Mouse (Mus musculus): Measurements from ENCODE around the gene Cend1. TPM values are rescaled to one million over a fixed set of nuclear protein-coding genes. Genes with fewer than 3 reads are reported as not detected.

The Cend1 gene
- polyA plus RNA-seq, 1 experiment from 2014 or later: 21.3 TPM

- Histone ChIP-seq H3K9me3 (replicated peaks; ENCODE audit: control insufficient read depth, low read length) (no peaks in the 10 kb centered on the region), H3K4me1 (ENCODE audit: control insufficient read depth, insufficient read depth, low read length) (peaks cover 17% of the 10 kb centered on the region), H3K4me3 (ENCODE audit: low read depth, low read length) (peak within 1 kb of the TSS; percentile 57), H3K27ac (ENCODE audit: low read depth, low read length) (peak within 1 kb of the TSS; percentile 85), H3K9ac (ENCODE audit: low read length) (peak within 1 kb of the TSS; percentile 75), H3K36me3 (ENCODE audit: control insufficient read depth, insufficient read depth, low read length) (peaks cover 25% of the 10 kb centered on the region), H3K27me3 (replicated peaks; ENCODE audit: control insufficient read depth, insufficient read depth, low read length) (peaks cover 42% of the 10 kb centered on the region), H3K4me2 (ENCODE audit: low read length) (peak within 1 kb of the TSS; percentile 75)
- under 1% methylated on average over 52 of the region's 52 CpGs for WGBS
- ATAC-seq (peak; percentile 68), DNase-seq (ENCODE audit: low spot score) (peak; percentile 75)
Measured at GRCm38 (mm10) chr7:141467230-141468030, 38.1 kb upstream of the Cend1 start, which contains the start of gene Cd151. Gene Cd151, plus strand, starts transcription at chr7:141467392.

- Histone ChIP-seq H3K4me2 (ENCODE audit: low read length) (peak overlapping the region; percentile 75), H3K4me3 (ENCODE audit: low read depth, low read length) (peak overlapping the region; percentile 57), H3K27me3 (replicated peaks; ENCODE audit: control insufficient read depth, insufficient read depth, low read length) (peaks cover 49% of the 10 kb centered on the region), H3K9ac (ENCODE audit: low read length) (peak overlapping the region; percentile 75; the same call in 1 of the 2 replicates), H3K36me3 (ENCODE audit: control insufficient read depth, insufficient read depth, low read length) (peaks cover 19% of the 10 kb centered on the region), H3K27ac (ENCODE audit: low read depth, low read length) (no peak overlapping the region), H3K4me1 (ENCODE audit: control insufficient read depth, insufficient read depth, low read length) (peaks cover 17% of the 10 kb centered on the region), H3K9me3 (replicated peaks; ENCODE audit: control insufficient read depth, low read length) (no peaks in the 10 kb centered on the region)
- ATAC-seq: no peak
- DNase-seq (ENCODE audit: low spot score): no peak
- WGBS: 61% methylated on average over 10 of the region's 10 CpGs
Measured at GRCm38 (mm10) chr7:141466607-141467148, 37.4 kb upstream of the Cend1 start.

- Histone ChIP-seq H3K27ac (ENCODE audit: low read depth, low read length) (no peak overlapping the region), H3K4me1 (ENCODE audit: control insufficient read depth, insufficient read depth, low read length) (peaks cover 20% of the 10 kb centered on the region), H3K4me2 (ENCODE audit: low read length) (no peak overlapping the region), H3K9me3 (replicated peaks; ENCODE audit: control insufficient read depth, low read length) (no peaks in the 10 kb centered on the region), H3K9ac (ENCODE audit: low read length) (no peak overlapping the region), H3K36me3 (ENCODE audit: control insufficient read depth, insufficient read depth, low read length) (peaks cover 13% of the 10 kb centered on the region), H3K27me3 (replicated peaks; ENCODE audit: control insufficient read depth, insufficient read depth, low read length) (peaks cover 56% of the 10 kb centered on the region), H3K4me3 (ENCODE audit: low read depth, low read length) (no peak overlapping the region)
- no peak for ATAC-seq
- DNase-seq (ENCODE audit: low spot score): no peak
- WGBS: 79% methylated on average over 7 of the region's 7 CpGs
Measured at GRCm38 (mm10) chr7:141466045-141466394, 36.7 kb upstream of the Cend1 start.

- Histone ChIP-seq H3K36me3 (ENCODE audit: control insufficient read depth, insufficient read depth, low read length) (peaks cover 9% of the 10 kb centered on the region), H3K4me3 (ENCODE audit: low read depth, low read length) (no peak overlapping the region), H3K4me1 (ENCODE audit: control insufficient read depth, insufficient read depth, low read length) (peaks cover 20% of the 10 kb centered on the region), H3K9ac (ENCODE audit: low read length) (no peak overlapping the region), H3K9me3 (replicated peaks; ENCODE audit: control insufficient read depth, low read length) (no peaks in the 10 kb centered on the region), H3K27ac (ENCODE audit: low read depth, low read length) (no peak overlapping the region), H3K4me2 (ENCODE audit: low read length) (no peak overlapping the region), H3K27me3 (replicated peaks; ENCODE audit: control insufficient read depth, insufficient read depth, low read length) (peaks cover 61% of the 10 kb centered on the region)
- ATAC-seq (no peak), DNase-seq (ENCODE audit: low spot score) (no peak)
- 35% methylated on average over 10 of the region's 10 CpGs for WGBS
Measured at GRCm38 (mm10) chr7:141465388-141466044, 36.2 kb upstream of the Cend1 start.

- DNase-seq (ENCODE audit: low spot score) (no peak), ATAC-seq (no peak)
- no peak overlapping the region for H3K27ac ChIP-seq (ENCODE audit: low read depth, low read length)
- WGBS: 4% methylated on average over 33 of the region's 38 CpGs
- H3K9me3 ChIP-seq (replicated peaks; ENCODE audit: control insufficient read depth, low read length): no peaks in the 10 kb centered on the region
- peaks cover 20% of the 10 kb centered on the region for H3K4me1 ChIP-seq (ENCODE audit: control insufficient read depth, insufficient read depth, low read length)
- H3K4me2 ChIP-seq (ENCODE audit: low read length): 0 out of 2 replicates have a peak overlapping the region, but pooled peaks have one; percentile 26
- H3K4me3 ChIP-seq (ENCODE audit: low read depth, low read length): 0 out of 2 replicates have a peak overlapping the region, but pooled peaks have one; percentile 9
- peaks cover 5% of the 10 kb centered on the region; the same call in 1 of the 2 replicates for H3K36me3 ChIP-seq (ENCODE audit: control insufficient read depth, insufficient read depth, low read length)
- H3K27me3 ChIP-seq (replicated peaks; ENCODE audit: control insufficient read depth, insufficient read depth, low read length): peaks cover 62% of the 10 kb centered on the region
- H3K9ac ChIP-seq (ENCODE audit: low read length): 0 out of 2 replicates have a peak overlapping the region, but pooled peaks have one; percentile 17
Measured at GRCm38 (mm10) chr7:141464603-141465201, 35.4 kb upstream of the Cend1 start.

GRCm38 (mm10) chr7:141463824-141464602 lies 34.7 kb upstream of the Cend1 start:
- WGBS: 16% methylated on average over 12 of the region's 12 CpGs
- no peaks in the 10 kb centered on the region for H3K9me3 ChIP-seq (replicated peaks; ENCODE audit: control insufficient read depth, low read length)
- 0 out of 2 replicates have a peak overlapping the region, but pooled peaks have one; percentile 16 for H3K4me2 ChIP-seq (ENCODE audit: low read length)
- DNase-seq (ENCODE audit: low spot score) (no peak), ATAC-seq (no peak)
- H3K27ac ChIP-seq (ENCODE audit: low read depth, low read length): no peak overlapping the region
- H3K4me3 ChIP-seq (ENCODE audit: low read depth, low read length): no peak overlapping the region
- H3K4me1 ChIP-seq (ENCODE audit: control insufficient read depth, insufficient read depth, low read length): peaks cover 15% of the 10 kb centered on the region
- H3K9ac ChIP-seq (ENCODE audit: low read length): no peak overlapping the region
- H3K36me3 ChIP-seq (ENCODE audit: control insufficient read depth, insufficient read depth, low read length): peaks cover 5% of the 10 kb centered on the region; the same call in 1 of the 2 replicates
- peaks cover 65% of the 10 kb centered on the region for H3K27me3 ChIP-seq (replicated peaks; ENCODE audit: control insufficient read depth, insufficient read depth, low read length)

- peaks cover 65% of the 10 kb centered on the region for H3K27me3 ChIP-seq (replicated peaks; ENCODE audit: control insufficient read depth, insufficient read depth, low read length)
- peak overlapping the region; percentile 50 for H3K4me2 ChIP-seq (ENCODE audit: low read length)
- peaks cover 15% of the 10 kb centered on the region; the same call in 1 of the 2 replicates for H3K36me3 ChIP-seq (ENCODE audit: control insufficient read depth, insufficient read depth, low read length)
- no peak overlapping the region for H3K27ac ChIP-seq (ENCODE audit: low read depth, low read length)
- no peak overlapping the region for H3K4me3 ChIP-seq (ENCODE audit: low read depth, low read length)
- no peak for ATAC-seq
- H3K9me3 ChIP-seq (replicated peaks; ENCODE audit: control insufficient read depth, low read length): no peaks in the 10 kb centered on the region
- 25% methylated on average over 5 of the region's 5 CpGs for WGBS
- DNase-seq (ENCODE audit: low spot score): no peak
- peak overlapping the region; percentile 48; the same call in 1 of the 2 replicates for H3K9ac ChIP-seq (ENCODE audit: low read length)
- H3K4me1 ChIP-seq (ENCODE audit: control insufficient read depth, insufficient read depth, low read length): peaks cover 4% of the 10 kb centered on the region; the same call in 1 of the 2 replicates
Measured at GRCm38 (mm10) chr7:141462333-141462821, 33.1 kb upstream of the Cend1 start.

Measured in forebrain, embryonic 14.5 days (tissue).